Mouse (Mus musculus) ES-CJ7 (cell line): ENCODE results near the gene Ephb6.
"Not testable (repeated sequence)": the region's sequence is repeated elsewhere in the genome, so short reads cannot be mapped to it uniquely, and the experiment has no call there.

Source experiments
- DNase-seq: peaks from one replicate; pipeline ENCODE4 v3.0.0; 2011; ENCODE audit warnings: low read depth, low spot score

The Ephb6 gene

GRCm38 (mm10) chr6:41605061-41605793 is at the start of gene Ephb6:
Ephb6 (plus strand) TSS chr6:41605482.
- peak; percentile 68 for DNase-seq

- DNase-seq = peak; percentile 39
Observed at GRCm38 (mm10) chr6:41556389-41556788, 48.9 kb upstream of the Ephb6 start.

- DNase-seq = peak; percentile 64
Observed at GRCm38 (mm10) chr6:41557468-41557867, 47.8 kb upstream of the Ephb6 start.

GRCm38 (mm10) chr6:41558271-41558670 is 47.0 kb upstream of the Ephb6 start:
- DNase-seq = peak; percentile 67

- no peak for DNase-seq
Observed at GRCm38 (mm10) chr6:41559331-41559730, 46.0 kb upstream of the Ephb6 start.

- DNase-seq = no peak
Observed at GRCm38 (mm10) chr6:41560273-41560672, 45.0 kb upstream of the Ephb6 start.

GRCm38 (mm10) chr6:41562598-41562997 is 42.7 kb upstream of the Ephb6 start:
- DNase-seq = no peak

- not testable (repeated sequence) for DNase-seq
Observed at GRCm38 (mm10) chr6:41563104-41563951, 42.0 kb upstream of the Ephb6 start.

GRCm38 (mm10) chr6:41565261-41565660 is 40.0 kb upstream of the Ephb6 start:
- peak; percentile 71 for DNase-seq

GRCm38 (mm10) chr6:41566965-41567364 is 38.3 kb upstream of the Ephb6 start:
- no peak for DNase-seq

GRCm38 (mm10) chr6:41569078-41569477 is 36.2 kb upstream of the Ephb6 start:
- DNase-seq = no peak

- DNase-seq = no peak
Observed at GRCm38 (mm10) chr6:41576526-41577097, 28.7 kb upstream of the Ephb6 start.

GRCm38 (mm10) chr6:41577297-41577696 is 28.0 kb upstream of the Ephb6 start:
- DNase-seq = no peak

- DNase-seq = no peak
Observed at GRCm38 (mm10) chr6:41581295-41581694, 24.0 kb upstream of the Ephb6 start.

GRCm38 (mm10) chr6:41582189-41582588 is 23.1 kb upstream of the Ephb6 start:
- no peak for DNase-seq

GRCm38 (mm10) chr6:41604401-41605050 is 756 bp upstream of the Ephb6 start:
- peak; percentile 82 for DNase-seq

- DNase-seq = no peak
Observed at GRCm38 (mm10) chr6:41605794-41606104, 467 bp downstream of the Ephb6 start.

- no peak for DNase-seq
Observed at GRCm38 (mm10) chr6:41606214-41606613, 932 bp downstream of the Ephb6 start.

GRCm38 (mm10) chr6:41607637-41608036 is 2.4 kb downstream of the Ephb6 start:
- no peak for DNase-seq

- no peak for DNase-seq
Observed at GRCm38 (mm10) chr6:41620173-41620798, 15.0 kb downstream of the Ephb6 start.

GRCm38 (mm10) chr6:41621241-41621990 is 16.1 kb downstream of the Ephb6 start:
- DNase-seq = no peak
